Mouse (Mus musculus): ENCODE results near the gene Bmp4. TPM values are rescaled to one million over a fixed set of nuclear protein-coding genes. Genes with fewer than 3 reads are reported as not detected.

Gene Bmp4
- total RNA-seq, 1 experiment from 2014 or later: 0.74 TPM

Other genes starting within 250 kb of the Bmp4 start
- gene Gm15217, start 11.3 kb downstream of the Bmp4 start, total RNA-seq (2017): not detected in 2 replicates